Mouse (Mus musculus) MN1 (cell line): ENCODE measurements around the gene Cd300lg.

Experiments used
- DNase-seq: peaks from one replicate; pipeline ENCODE4 v3.0.0-alpha.2; 2016; ENCODE audit warnings: low spot score

Gene Cd300lg

DNA sequence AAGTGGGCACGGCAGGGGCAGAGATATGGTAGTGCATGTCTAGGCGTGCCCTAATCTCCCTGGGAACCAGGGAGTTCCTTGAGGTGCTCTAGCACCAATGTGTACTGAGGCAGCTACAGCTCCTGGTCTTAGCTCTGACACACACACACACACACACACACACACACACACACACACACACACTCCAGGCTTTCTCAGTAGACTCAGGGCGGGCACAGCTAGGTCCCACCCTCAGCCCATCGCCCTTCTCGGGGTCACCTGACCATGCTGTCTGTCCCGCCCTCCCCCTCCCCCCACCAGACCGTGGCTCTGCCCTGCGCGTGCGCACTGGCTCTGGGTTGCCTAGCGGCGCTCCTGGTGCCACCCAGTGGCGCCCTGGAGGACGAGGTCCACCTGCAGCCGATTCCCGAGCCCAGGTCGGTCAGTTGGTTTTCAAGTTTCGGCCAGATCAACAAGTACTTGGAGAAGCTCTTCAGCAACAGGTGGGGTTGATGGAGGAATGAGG is 55.6 kb downstream of the Cd300lg start:
- peak; percentile 90 for DNase-seq

DNA sequence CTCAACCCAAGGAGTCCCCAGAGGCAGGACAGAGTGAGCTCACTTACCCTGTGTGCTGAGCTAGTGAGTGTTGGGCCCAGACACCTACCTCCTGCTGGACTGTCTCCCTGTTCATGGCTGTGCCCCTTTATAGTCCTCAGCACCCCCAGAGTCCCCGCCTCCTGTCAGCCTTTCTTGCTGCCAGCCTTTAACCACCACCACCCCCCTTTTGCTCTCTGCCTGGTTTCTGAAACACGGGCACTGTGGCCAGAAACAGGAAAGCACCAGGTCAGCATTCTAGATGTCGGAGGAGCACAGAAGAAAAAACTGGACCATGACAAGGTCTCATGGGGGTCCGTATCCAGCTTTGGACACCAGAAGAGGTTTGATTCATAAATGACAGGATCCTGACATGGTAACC is 59.9 kb downstream of the Cd300lg start, which contains the start of gene Ppy:
TSS of gene Ppy (minus strand) at position 101 of the 400 bp plus-strand sequence.
- no peak for DNase-seq

DNA sequence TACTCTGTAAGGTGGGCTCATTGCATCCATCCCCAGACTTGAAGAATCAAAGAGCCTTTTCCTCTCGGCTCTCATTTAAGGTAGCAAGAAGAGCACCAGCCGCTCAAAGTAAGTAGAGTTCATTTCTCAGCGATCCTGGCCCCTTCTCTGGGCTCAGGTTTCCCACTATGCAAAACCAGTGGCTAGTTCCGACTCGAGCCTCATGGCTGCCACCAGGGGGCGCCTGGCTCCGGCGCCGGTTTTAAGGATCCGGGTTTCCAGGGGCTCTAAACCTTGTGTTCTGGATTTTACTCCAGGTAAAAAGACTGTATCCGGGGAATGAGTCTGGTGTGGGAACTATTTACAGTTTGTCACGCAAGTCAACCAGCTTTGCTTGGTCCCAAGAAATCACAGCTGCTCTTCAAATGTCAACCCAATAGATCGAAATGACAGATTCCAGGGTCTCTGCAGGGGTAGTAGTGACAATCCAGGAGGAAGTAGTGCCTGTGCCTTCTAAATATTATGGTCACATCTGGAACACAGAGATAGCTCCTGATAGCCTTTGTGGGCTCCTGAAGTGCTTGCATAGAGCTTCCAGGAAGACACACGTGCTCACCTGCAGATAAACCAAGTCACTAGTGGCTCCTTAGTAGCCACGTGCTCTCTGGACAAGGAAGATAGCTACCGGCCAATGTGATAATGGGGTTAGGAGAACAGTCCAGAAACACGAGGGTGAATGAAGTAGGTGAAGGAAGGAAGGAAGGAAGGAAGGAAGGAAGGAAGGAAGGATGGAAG is 61.4 kb downstream of the Cd300lg start:
- DNase-seq, result peak; percentile 76
